5 mouse cellular contexts compared by ENCODE assay signal in the genomic region with DNA sequence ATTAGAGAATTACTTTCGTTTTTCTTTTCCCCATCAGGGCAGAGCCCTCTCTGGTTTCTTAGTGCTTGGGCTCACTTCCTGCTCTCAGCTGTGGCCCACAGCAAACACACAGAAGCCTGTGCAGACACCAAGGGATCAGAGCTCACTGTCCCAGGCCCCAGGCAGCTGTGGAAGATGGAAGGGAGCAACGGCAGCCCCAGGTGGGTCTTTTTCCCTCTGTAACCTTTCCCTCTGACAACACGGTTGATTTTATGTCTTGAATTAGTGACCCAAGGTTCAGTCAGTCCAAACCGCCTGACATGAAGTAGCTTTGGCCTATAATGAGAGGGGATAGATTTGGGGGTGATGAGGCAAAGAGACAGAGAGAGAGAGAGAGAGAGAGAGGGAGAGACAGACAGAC.
DNase-seq lines count a peak whose midpoint lies in the region; TF ChIP-seq lines count a peak whose summit lies in the region.
"Not testable (repeated sequence)": the region's sequence is repeated elsewhere in the genome, so short reads cannot be mapped to it uniquely, and the experiment has no call there.

No protein-coding gene starts in this region.

- dilution Hi-C loops in CH12.LX (cut with MboI; ENCODE audit: extremely low pct_ligation_motif_present, extremely low pct_unique_long_range_greater_than_20kb, low sequenced_read_pairs) = not testable (repeated sequence)

- TF ChIP-seq EP300 in CH12.LX (IDR thresholded peaks at IDR 0.05; ENCODE audit: low read length) = not testable (repeated sequence)

- TF ChIP-seq POLR2A in CH12.LX (IDR thresholded peaks at IDR 0.05; ENCODE audit: low read depth, low read length) = not testable (repeated sequence)

- not testable (repeated sequence) for H3K27me3 ChIP-seq in CH12.LX (replicated peaks)

- peak; percentile 33 for DNase-seq in 3134 (ENCODE audit: extremely low read depth, insufficient read length, low spot score)
- not testable (repeated sequence) for DNase-seq in CH12.LX (ENCODE audit: extremely low read depth)
- DNase-seq in heart, adult 11 months = peak; percentile 94
- peak; percentile 17 for DNase-seq in ovary, postnatal 36 days (ENCODE audit: low spot score)
- DNase-seq in spleen, postnatal 4 days (ENCODE audit: low spot score in 2 of 2) = peak; percentile 26 to 73

- not testable (repeated sequence) for H3K9me3 ChIP-seq in CH12.LX (replicated peaks; ENCODE audit: low read length)

- H3K9ac ChIP-seq in CH12.LX (ENCODE audit: insufficient read depth, low read depth) = peak overlapping the region; percentile 76

- TF ChIP-seq RAD21 in CH12.LX (IDR thresholded peaks at IDR 0.05; ENCODE audit: low read depth, low read length) = not testable (repeated sequence)

- in situ Hi-C loops in CH12.LX (cut with MboI; ENCODE audit: low pct_ligation_motif_present, low pct_unique_long_range_greater_than_20kb, low sequenced_read_pairs) = not testable (repeated sequence)

- H3K79me2 ChIP-seq in CH12.LX (replicated peaks; ENCODE audit: control insufficient read depth, extremely low read depth, insufficient read depth, poor library complexity, severe bottlenecking) = not testable (repeated sequence)

- H3K36me3 ChIP-seq in CH12.LX (replicated peaks in 1 of 2; ENCODE audit: control insufficient read depth in 1 of 2, insufficient read depth in 1 of 2, low read length in 1 of 2) = not testable (repeated sequence)

- peak overlapping the region in 2 of 3 experiments; percentile 44 to 63 for H3K4me3 ChIP-seq in CH12.LX (replicated peaks in 1 of 3; ENCODE audit: low read depth in 2 of 3, low read length in 2 of 3, poor library complexity in 1 of 3)

- H3K4me2 ChIP-seq in CH12.LX (ENCODE audit: insufficient read depth, low read depth, poor library complexity, severe bottlenecking) = peak overlapping the region; percentile 71

- H3K27ac ChIP-seq in CH12.LX (ENCODE audit: insufficient read depth, low read depth) = peak overlapping the region; percentile 28; the same call in 1 of the 2 replicates

- not testable (repeated sequence) for H3K4me1 ChIP-seq in CH12.LX (ENCODE audit: control insufficient read depth in 1 of 2, insufficient read depth in 2 of 2)

- not testable (repeated sequence) for TF ChIP-seq CTCF in CH12.LX (conservative IDR thresholded peaks at IDR 0.05 in 1 of 2, IDR thresholded peaks at IDR 0.05 in 1 of 2; ENCODE audit: low read depth in 2 of 2, low read length in 2 of 2)
